Mouse (Mus musculus): ENCODE results near the gene Ufc1. TPM values are rescaled to one million over a fixed set of nuclear protein-coding genes. Genes with fewer than 3 reads are reported as not detected.
A peak's percentile ranks its signal among the peaks of the same experiment; 100 is the strongest.

The Ufc1 gene
- total and polyA plus RNA-seq, 3 experiments = 71.0 to 408 (median 101) TPM

GRCm38 (mm10) chr1:171281528-171281923 lies 13.3 kb downstream of the Ufc1 start (continued):
- TF ChIP-seq CHD1 (IDR thresholded peaks at IDR 0.05; ENCODE audit: low read depth, low read length) (peak; percentile 80; the same call in 1 of the 2 replicates), ETS1 (IDR thresholded peaks at IDR 0.05; ENCODE audit: low read depth, low read length) (peak; percentile 52; the same call in 1 of the 2 replicates), ZC3H11A (IDR thresholded peaks at IDR 0.05; ENCODE audit: low read depth, low read length) (0 out of 2 replicates have a peak, but pooled peaks have one; percentile 43), MAFK (IDR thresholded peaks at IDR 0.05; ENCODE audit: borderline replicate concordance, low read depth, low read length) (no peak), MAX (IDR thresholded peaks at IDR 0.05; ENCODE audit: low read length) (no peak), TAL1 (IDR thresholded peaks at IDR 0.05; ENCODE audit: low read length) (no peak), RCOR1 (IDR thresholded peaks at IDR 0.05; ENCODE audit: low read depth, low read length) (0 out of 2 replicates have a peak, but pooled peaks have one; percentile 27), MXI1 (IDR thresholded peaks at IDR 0.05; ENCODE audit: low read depth, low read length) (peak; percentile 48; the same call in 1 of the 2 replicates), ZMIZ1 (IDR thresholded peaks at IDR 0.05; ENCODE audit: low read depth, low read length) (0 out of 2 replicates have a peak, but pooled peaks have one; percentile 44), USF2 (IDR thresholded peaks at IDR 0.05; ENCODE audit: borderline replicate concordance in 1 of 2, insufficient read depth in 1 of 2, low read depth in 1 of 2, low read length in 2 of 2) (no peak), E2F4 (IDR thresholded peaks at IDR 0.05; ENCODE audit: borderline replicate concordance, low read depth, low read length) (no peak), MAZ (IDR thresholded peaks at IDR 0.05; ENCODE audit: low read depth, low read length) (peak; percentile 37), CTCF (IDR thresholded peaks at IDR 0.05 in 2 of 3, conservative IDR thresholded peaks at IDR 0.05 in 1 of 3; ENCODE audit: control insufficient read depth in 1 of 3, insufficient read depth in 1 of 3, low read depth in 2 of 3, low read length in 3 of 3, poor library complexity in 1 of 3, severe bottlenecking in 1 of 3) (peak; percentile 69 to 86 (median 76)), JUND (IDR thresholded peaks at IDR 0.05; ENCODE audit: low read depth, low read length) (no peak), NELFE (IDR thresholded peaks at IDR 0.05; ENCODE audit: low read depth, low read length) (peak; percentile 11; the same call in 1 of the 2 replicates), MEF2A (IDR thresholded peaks at IDR 0.05; ENCODE audit: extremely low read depth, insufficient replicate concordance, low read depth, low read length, poor library complexity, severe bottlenecking) (no peak), NRF1 (IDR thresholded peaks at IDR 0.05; ENCODE audit: insufficient read depth, low read depth, low read length, poor library complexity, severe bottlenecking) (no peak; the same call in 1 of the 2 replicates), RAD21 (IDR thresholded peaks at IDR 0.05; ENCODE audit: low read depth, low read length) (peak; percentile 57), TCF12 (IDR thresholded peaks at IDR 0.05; ENCODE audit: low read depth, low read length) (no peak), KAT2A (conservative IDR thresholded peaks at IDR 0.05; ENCODE audit: low read depth, low read length) (no peak), UBTF (IDR thresholded peaks at IDR 0.05; ENCODE audit: borderline replicate concordance, insufficient read depth, low read depth, low read length) (no peak), POLR2AphosphoS2 (IDR thresholded peaks at IDR 0.05; ENCODE audit: low read length) (no peak), SIN3A (IDR thresholded peaks at IDR 0.05; ENCODE audit: low read length) (no peak)

Data from MEL (cell line).